Mouse (Mus musculus): ENCODE measurements at regions not wholly inside any gene's neighbourhood (a gene's known extent, or its start where the extent isn't known, plus 50 kb on each side); places are given as distances from the start of the nearest gene placed in this dataset.

- Histone ChIP-seq H3K4me1 (ENCODE audit: control insufficient read depth, insufficient read depth) (no peaks in the 10 kb centered on the region), H3K9ac (replicated peaks; ENCODE audit: low read depth, low read length) (no peak overlapping the region), H3K27ac (ENCODE audit: low read depth) (no peak overlapping the region), H3K4me2 (ENCODE audit: low read depth, low read length) (no peak overlapping the region), H3K36me3 (replicated peaks; ENCODE audit: control insufficient read depth, insufficient read depth, low read length) (no peaks in the 10 kb centered on the region), H3K4me3 (ENCODE audit: low read depth, low read length) (no peak overlapping the region), H3K9me3 (replicated peaks; ENCODE audit: control insufficient read depth, low read length) (no peaks in the 10 kb centered on the region), H3K27me3 (ENCODE audit: control insufficient read depth, insufficient read depth, low read length) (no peaks in the 10 kb centered on the region)
- TF ChIP-seq CTCF (IDR thresholded peaks at IDR 0.05; ENCODE audit: low read depth) (no peak), EP300 (IDR thresholded peaks at IDR 0.05; ENCODE audit: low read depth) (no peak)
- DNase-seq (ENCODE audit: low spot score) (no peak), ATAC-seq (ENCODE audit: insufficient read depth, low read depth) (no peak)
- 72% methylated on average over 5 of the region's 5 CpGs for WGBS
Measured at GRCm38 (mm10) chr14:15746629-15747238, 307.9 kb upstream of the Lrrc3b start.

- Histone ChIP-seq H3K27me3 (ENCODE audit: control insufficient read depth, insufficient read depth, low read length) (no peaks in the 10 kb centered on the region), H3K9me3 (replicated peaks; ENCODE audit: control insufficient read depth, low read length) (no peaks in the 10 kb centered on the region), H3K27ac (ENCODE audit: low read depth) (no peak overlapping the region), H3K4me3 (ENCODE audit: low read depth, low read length) (no peak overlapping the region), H3K4me1 (ENCODE audit: control insufficient read depth, insufficient read depth) (no peaks in the 10 kb centered on the region), H3K4me2 (ENCODE audit: low read depth, low read length) (no peak overlapping the region), H3K9ac (replicated peaks; ENCODE audit: low read depth, low read length) (no peak overlapping the region), H3K36me3 (replicated peaks; ENCODE audit: control insufficient read depth, insufficient read depth, low read length) (no peaks in the 10 kb centered on the region)
- TF ChIP-seq CTCF (IDR thresholded peaks at IDR 0.05; ENCODE audit: low read depth): no peak
- no peak for TF ChIP-seq EP300 (IDR thresholded peaks at IDR 0.05; ENCODE audit: low read depth)
- ATAC-seq (ENCODE audit: insufficient read depth, low read depth) (no peak), DNase-seq (ENCODE audit: low spot score) (peak; percentile 18)
- 46% methylated on average over 6 of the region's 6 CpGs for WGBS
Measured at GRCm38 (mm10) chr14:15769846-15770448, 331.2 kb upstream of the Lrrc3b start.

- H3K9ac ChIP-seq (replicated peaks; ENCODE audit: low read depth, low read length): no peak overlapping the region
- H3K4me2 ChIP-seq (ENCODE audit: low read depth, low read length): no peak overlapping the region
- WGBS: 83% methylated on average over 3 of the region's 3 CpGs
- no peaks in the 10 kb centered on the region for H3K36me3 ChIP-seq (replicated peaks; ENCODE audit: control insufficient read depth, insufficient read depth, low read length)
- ATAC-seq (ENCODE audit: insufficient read depth, low read depth) (no peak), DNase-seq (ENCODE audit: low spot score) (no peak)
- H3K27me3 ChIP-seq (ENCODE audit: control insufficient read depth, insufficient read depth, low read length): no peaks in the 10 kb centered on the region
- H3K27ac ChIP-seq (ENCODE audit: low read depth): no peak overlapping the region
- no peaks in the 10 kb centered on the region for H3K4me1 ChIP-seq (ENCODE audit: control insufficient read depth, insufficient read depth)
- TF ChIP-seq EP300 (IDR thresholded peaks at IDR 0.05; ENCODE audit: low read depth): no peak
- no peak for TF ChIP-seq CTCF (IDR thresholded peaks at IDR 0.05; ENCODE audit: low read depth)
- H3K9me3 ChIP-seq (replicated peaks; ENCODE audit: control insufficient read depth, low read length): no peaks in the 10 kb centered on the region
- no peak overlapping the region for H3K4me3 ChIP-seq (ENCODE audit: low read depth, low read length)
Measured at GRCm38 (mm10) chr14:15784727-15785126, 345.9 kb upstream of the Lrrc3b start.

DNA sequence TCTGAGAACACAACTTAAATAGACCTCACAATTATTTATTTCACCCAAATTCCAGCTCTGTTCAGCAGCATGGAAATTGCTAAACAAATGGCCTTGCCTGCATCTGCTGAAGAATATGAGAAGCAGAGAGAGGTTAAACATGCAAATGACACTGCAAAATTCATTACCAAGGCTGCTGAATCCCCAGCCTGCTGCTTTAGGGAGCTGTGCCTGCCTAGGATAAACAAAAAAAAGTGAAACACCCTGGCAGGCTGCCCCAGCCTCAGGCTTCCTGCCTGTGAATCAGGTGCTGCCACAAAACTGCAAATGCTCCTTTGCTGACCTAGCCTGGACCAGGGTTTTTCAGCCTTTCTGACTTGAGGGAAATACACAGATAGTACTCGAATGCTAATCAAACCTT, 346.4 kb upstream of the Lrrc3b start:
- Histone ChIP-seq H3K27ac (ENCODE audit: low read depth) (no peak overlapping the region), H3K9me3 (replicated peaks; ENCODE audit: control insufficient read depth, low read length) (no peaks in the 10 kb centered on the region), H3K4me3 (ENCODE audit: low read depth, low read length) (no peak overlapping the region), H3K27me3 (ENCODE audit: control insufficient read depth, insufficient read depth, low read length) (no peaks in the 10 kb centered on the region), H3K9ac (replicated peaks; ENCODE audit: low read depth, low read length) (no peak overlapping the region), H3K36me3 (replicated peaks; ENCODE audit: control insufficient read depth, insufficient read depth, low read length) (no peaks in the 10 kb centered on the region), H3K4me1 (ENCODE audit: control insufficient read depth, insufficient read depth) (no peaks in the 10 kb centered on the region), H3K4me2 (ENCODE audit: low read depth, low read length) (no peak overlapping the region)
- DNase-seq (ENCODE audit: low spot score) (no peak), ATAC-seq (ENCODE audit: insufficient read depth, low read depth) (no peak)
- TF ChIP-seq CTCF (IDR thresholded peaks at IDR 0.05; ENCODE audit: low read depth) (no peak), EP300 (IDR thresholded peaks at IDR 0.05; ENCODE audit: low read depth) (no peak)
- 56% methylated on average over 1 of the region's 1 CpGs for WGBS

DNA sequence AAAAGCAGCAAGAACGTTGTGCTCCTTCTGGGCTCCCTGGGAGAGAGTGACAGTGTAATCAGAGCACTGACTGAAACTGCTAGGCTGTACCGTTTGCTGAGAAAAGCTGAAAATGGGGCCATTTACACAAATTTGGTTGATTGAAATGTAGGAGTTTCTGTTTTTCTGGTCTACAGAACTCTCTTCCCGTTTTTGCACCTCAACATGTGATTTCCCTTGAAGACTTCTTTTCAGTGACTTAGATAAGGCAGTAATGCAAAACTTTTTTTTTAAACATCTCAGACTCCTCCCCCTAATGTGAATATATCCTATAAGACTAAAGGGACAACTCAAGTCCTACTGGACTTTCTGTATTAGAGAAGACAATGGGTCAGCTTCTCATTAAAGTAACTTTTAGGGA, 356.9 kb upstream of the Lrrc3b start:
- DNase-seq (ENCODE audit: low spot score) (no peak), ATAC-seq (ENCODE audit: insufficient read depth, low read depth) (no peak)
- WGBS: 48% methylated on average over 3 of the region's 3 CpGs
- Histone ChIP-seq H3K4me3 (ENCODE audit: low read depth, low read length) (no peak overlapping the region), H3K4me2 (ENCODE audit: low read depth, low read length) (no peak overlapping the region), H3K9me3 (replicated peaks; ENCODE audit: control insufficient read depth, low read length) (no peaks in the 10 kb centered on the region), H3K4me1 (ENCODE audit: control insufficient read depth, insufficient read depth) (no peaks in the 10 kb centered on the region), H3K36me3 (replicated peaks; ENCODE audit: control insufficient read depth, insufficient read depth, low read length) (no peaks in the 10 kb centered on the region), H3K27me3 (ENCODE audit: control insufficient read depth, insufficient read depth, low read length) (no peaks in the 10 kb centered on the region), H3K9ac (replicated peaks; ENCODE audit: low read depth, low read length) (no peak overlapping the region), H3K27ac (ENCODE audit: low read depth) (no peak overlapping the region)
- no peak for TF ChIP-seq EP300 (IDR thresholded peaks at IDR 0.05; ENCODE audit: low read depth)
- no peak for TF ChIP-seq CTCF (IDR thresholded peaks at IDR 0.05; ENCODE audit: low read depth)

DNA sequence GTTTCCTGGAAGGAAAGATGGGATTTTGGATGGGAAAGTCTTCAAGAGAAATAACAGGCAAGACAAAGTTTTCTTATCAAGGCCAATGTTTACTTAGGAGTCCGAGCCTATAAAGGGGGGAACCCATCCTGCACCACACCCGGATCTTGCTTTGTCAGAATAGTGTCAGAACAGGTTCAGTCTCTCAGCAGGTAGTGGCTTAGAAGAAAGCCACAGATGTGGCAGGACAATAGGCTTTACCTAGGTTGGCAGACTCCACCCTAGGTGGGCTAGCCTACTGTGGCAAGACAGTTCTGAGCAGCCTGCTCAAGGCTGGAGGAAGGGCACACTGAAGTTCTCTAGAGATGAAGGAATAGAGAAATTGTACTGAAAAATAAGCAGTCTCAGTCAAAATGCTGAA, 358.2 kb upstream of the Lrrc3b start:
- Histone ChIP-seq H3K36me3 (replicated peaks; ENCODE audit: control insufficient read depth, insufficient read depth, low read length) (no peaks in the 10 kb centered on the region), H3K9ac (replicated peaks; ENCODE audit: low read depth, low read length) (no peak overlapping the region), H3K27me3 (ENCODE audit: control insufficient read depth, insufficient read depth, low read length) (no peaks in the 10 kb centered on the region), H3K4me2 (ENCODE audit: low read depth, low read length) (no peak overlapping the region), H3K4me1 (ENCODE audit: control insufficient read depth, insufficient read depth) (no peaks in the 10 kb centered on the region), H3K4me3 (ENCODE audit: low read depth, low read length) (no peak overlapping the region), H3K27ac (ENCODE audit: low read depth) (no peak overlapping the region), H3K9me3 (replicated peaks; ENCODE audit: control insufficient read depth, low read length) (no peaks in the 10 kb centered on the region)
- no peak for DNase-seq (ENCODE audit: low spot score)
- ATAC-seq (ENCODE audit: insufficient read depth, low read depth): no peak
- TF ChIP-seq EP300 (IDR thresholded peaks at IDR 0.05; ENCODE audit: low read depth) (no peak), CTCF (IDR thresholded peaks at IDR 0.05; ENCODE audit: low read depth) (no peak)
- 50% methylated on average over 2 of the region's 2 CpGs for WGBS
